Mouse (Mus musculus) mouse embryonic stem cell (cell line): ENCODE measurements around the gene Glra2.
"Not testable (repeated sequence)": the region's sequence is repeated elsewhere in the genome, so short reads cannot be mapped to it uniquely, and the experiment has no call there.

Source experiments
- in situ Hi-C, 2 experiments: fragments of 300-500 bp; cut with MboI; formaldehyde crosslinking; loops; 1 replicate in 1 of 2; 3 replicates in 1 of 2; pipeline ENCODE4 v1.14.3; 2019 to 2020; ENCODE audit warnings: low sequenced_read_pairs in 2 of 2, low pct_unique_long_range_greater_than_20kb in 1 of 2, mixed read lengths in 1 of 2; ENCODE audit not compliant: unreplicated experiment in 1 of 2

Gene Glra2

GRCm38 (mm10) chrX:165326939-165327698, at the start of gene Glra2:
Gene Glra2, minus strand, starts transcription at chrX:165327393.
- in situ Hi-C loops: no loop called here

DNA sequence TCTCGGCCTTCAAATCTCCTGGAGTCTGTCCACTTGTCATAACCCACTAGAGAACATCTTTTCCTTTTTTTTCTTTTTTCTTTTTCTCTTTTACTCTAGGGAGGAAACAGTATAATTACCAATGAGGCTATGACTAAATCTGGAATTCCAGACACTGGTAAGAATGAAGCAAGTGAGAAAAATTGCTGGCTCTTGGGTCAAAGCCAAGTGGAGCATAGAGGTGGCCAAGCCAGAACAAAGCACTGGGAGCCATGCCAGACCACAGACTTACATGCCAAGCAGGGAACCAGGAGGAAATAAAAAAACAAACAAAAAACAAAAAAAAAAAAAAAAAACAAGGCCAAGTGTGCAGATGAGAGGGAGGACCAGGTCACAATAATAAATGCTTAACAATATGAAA, 35.6 kb upstream of the Glra2 start:
- in situ Hi-C loops: no loop called here

DNA sequence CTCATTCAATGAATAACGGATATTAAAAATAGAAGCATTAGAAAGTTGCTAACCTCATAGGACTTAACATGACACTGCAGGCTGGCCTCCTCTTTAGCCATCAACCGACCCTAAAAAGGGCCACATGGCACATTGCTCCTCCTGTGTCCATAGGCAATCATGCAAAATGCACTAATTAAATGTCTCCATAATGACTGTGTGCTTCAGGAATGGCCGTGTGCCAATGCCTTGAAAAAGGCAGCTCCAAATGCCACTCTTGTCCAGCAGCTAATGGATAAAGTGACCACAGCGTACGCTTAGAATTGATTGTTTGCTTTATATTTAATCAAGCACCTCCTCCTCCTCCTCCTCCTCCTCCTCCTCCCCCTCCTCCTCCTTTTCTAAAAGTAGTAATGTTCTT, 17.4 kb upstream of the Glra2 start:
- in situ Hi-C loops: no loop called here

- in situ Hi-C loops: no loop called here
Measured at GRCm38 (mm10) chrX:165327699-165328333, 623 bp upstream of the Glra2 start.

DNA sequence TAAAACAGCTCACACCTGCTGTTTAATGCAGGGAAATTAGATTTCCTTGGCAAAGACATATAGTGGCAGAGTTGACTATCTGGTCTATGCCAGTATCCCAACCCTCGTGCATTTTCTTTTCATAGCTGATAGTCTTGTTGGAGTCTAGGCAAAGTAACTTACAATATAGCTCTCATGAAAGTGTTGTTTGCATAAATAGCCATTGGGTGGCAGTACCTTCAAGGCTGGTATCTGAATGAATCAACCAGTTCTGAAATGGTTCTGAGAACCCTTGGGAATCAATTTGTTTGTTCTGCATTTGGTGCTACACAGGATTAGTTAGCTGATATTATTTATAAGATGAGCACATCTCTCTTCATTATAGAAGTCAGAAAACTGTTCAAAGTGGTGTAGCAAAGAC, 133.6 kb downstream of the Glra2 start:
- in situ Hi-C loops: no loop called here

DNA sequence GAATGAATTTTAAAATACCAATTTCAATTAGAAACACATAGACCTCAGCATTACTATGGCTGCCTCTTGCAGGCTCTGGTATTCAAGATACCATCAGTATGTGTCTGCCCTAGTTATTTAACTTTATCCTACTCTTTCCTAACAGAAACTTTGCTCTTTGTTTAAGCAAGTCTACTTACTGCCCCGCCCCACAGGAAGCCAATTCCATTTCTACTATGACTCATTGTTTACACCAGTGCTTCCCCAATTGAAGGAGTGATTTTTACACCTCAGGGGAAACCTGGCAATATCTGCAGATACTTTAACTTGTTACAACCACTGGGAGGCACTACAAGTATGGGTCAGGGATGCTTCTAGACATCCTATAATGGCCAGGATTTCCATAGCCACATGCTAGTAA, 136.0 kb downstream of the Glra2 start:
- in situ Hi-C loops: no loop called here

DNA sequence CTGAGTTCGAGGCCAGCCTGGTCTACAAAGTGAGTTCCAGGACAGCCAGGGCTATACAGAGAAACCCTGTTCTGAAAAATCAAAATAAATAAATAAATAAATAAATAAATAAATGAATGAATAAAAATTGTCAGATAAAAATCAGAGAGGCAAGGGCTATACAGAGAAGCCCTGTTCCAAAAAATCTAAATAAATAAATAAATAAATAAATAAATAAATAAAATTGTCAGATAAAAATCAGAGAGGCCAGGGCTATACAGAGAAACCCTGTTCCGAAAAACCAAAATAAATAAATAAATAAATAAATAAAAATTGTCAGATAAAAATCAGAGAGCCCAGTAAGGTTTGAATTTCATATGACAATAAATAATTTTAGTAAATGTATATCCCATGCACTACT, 144.2 kb downstream of the Glra2 start:
- in situ Hi-C loops: not testable (repeated sequence)

GRCm38 (mm10) chrX:165156549-165156948, 170.6 kb downstream of the Glra2 start:
- in situ Hi-C loops: no loop called here

DNA sequence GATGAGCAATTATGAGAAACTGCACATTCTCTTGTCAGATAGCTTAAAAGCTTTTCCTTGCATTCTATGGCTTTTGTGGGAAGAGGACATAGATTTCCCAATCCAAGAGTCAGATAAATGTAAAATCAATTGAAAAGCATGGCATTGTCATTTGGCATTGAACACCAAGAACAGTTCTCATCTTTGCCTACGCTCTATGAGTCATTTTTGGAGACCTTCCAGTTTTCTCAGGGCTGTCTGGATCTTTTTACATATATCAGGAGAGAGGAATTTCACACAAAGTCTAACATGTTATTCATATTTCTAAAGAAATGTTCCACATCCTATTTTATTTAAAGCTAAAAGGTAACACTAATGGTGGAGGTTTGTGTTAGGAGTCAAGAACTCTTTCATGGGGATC, 223.0 kb downstream of the Glra2 start:
- in situ Hi-C loops: no loop called here
